Mouse (Mus musculus): Measurements from ENCODE around the gene Trim37.
A peak's percentile ranks its signal among the peaks of the same experiment; 100 is the strongest.

Gene Trim37

DNA sequence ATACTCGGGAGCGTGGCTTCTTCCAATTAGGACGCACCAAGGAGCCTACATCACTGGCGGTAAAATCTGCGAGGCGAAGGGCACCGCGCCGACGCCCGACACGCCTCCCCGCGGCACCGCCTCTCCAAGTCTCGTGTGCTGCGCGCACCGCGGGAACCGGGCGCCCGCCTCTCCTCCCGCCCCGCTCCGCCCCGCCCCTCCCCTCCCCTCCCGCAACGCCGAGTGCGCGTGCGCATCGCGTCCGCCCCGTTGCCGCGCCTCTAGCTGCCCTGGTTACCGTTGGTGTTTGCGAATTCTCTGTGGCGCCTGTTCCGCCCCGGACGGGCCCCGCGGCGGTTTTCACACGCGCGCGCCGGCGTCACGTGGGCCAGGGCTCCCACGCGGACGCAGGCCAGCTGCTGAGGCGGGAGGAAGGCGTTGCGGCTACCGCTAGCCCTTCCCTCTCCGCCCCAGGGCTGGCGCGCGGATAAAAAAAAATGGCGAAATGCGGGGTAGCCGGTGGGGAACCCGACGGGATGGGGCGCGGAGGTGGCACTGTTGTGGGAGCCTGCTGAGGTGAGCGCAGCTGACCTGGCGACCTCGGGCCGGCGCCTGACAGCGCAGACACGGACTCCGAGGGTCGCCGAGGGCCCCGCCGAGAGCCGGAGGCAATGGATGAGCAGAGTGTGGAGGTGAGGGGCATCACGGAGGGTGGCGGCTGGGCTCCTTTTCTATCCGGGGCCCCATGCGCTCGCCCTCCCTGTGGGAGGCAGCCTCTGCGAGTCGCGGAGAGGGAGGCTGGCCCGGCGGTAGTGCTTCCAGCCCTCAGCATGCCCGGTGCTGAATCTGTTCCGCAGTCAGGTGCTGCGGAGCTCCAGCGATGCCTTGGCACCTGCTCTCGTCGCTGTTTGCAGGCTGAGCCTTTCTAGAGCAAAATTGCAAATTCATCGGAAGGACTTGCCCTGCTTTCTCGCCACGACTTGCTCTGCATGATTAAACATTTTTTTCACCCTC, at the start of gene Trim37:
Gene Trim37, plus strand, starts transcription at position 254 of the 993 bp plus-strand sequence.
- peak; percentile 85 for DNase-seq

DNA sequence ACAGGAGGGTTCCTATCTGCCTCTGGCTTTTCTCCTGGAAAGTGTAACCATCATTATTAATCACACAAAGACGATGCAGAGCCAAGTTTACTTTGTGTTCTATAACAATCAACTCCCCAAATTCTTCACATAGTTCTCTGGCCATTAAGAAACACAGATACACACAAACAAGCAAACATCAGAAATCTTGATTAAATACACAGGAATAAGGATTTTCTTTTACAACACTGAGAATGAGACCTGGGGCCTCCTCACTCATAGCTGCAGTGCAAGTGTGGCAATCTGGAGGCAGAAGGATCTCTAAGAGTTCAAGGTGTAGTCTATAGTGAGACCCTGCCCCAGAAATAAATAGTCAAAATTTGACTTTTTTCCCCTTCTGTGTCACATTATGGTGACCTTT, 43.2 kb upstream of the Trim37 start:
- DNase-seq: no peak

DNA sequence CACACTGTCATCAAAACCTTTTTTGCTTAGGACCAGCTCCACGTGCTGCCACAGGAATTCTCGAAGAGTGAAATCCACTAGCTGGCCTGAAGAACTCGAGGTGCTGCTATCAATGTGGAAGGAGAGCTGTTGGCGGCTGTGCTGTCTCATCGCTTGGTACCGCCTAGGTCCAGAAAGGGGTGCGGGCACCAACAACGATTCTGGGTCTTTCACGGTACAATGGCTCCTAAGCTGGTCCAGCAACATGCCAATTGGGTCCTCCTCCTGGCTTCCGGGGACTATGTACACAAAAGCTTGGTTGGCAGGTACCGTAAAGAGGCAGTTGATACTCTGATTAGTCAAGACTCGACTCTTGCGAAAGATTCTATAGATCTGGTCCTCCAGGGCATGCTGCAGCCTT, 41.4 kb upstream of the Trim37 start:
- DNase-seq: no peak

DNA sequence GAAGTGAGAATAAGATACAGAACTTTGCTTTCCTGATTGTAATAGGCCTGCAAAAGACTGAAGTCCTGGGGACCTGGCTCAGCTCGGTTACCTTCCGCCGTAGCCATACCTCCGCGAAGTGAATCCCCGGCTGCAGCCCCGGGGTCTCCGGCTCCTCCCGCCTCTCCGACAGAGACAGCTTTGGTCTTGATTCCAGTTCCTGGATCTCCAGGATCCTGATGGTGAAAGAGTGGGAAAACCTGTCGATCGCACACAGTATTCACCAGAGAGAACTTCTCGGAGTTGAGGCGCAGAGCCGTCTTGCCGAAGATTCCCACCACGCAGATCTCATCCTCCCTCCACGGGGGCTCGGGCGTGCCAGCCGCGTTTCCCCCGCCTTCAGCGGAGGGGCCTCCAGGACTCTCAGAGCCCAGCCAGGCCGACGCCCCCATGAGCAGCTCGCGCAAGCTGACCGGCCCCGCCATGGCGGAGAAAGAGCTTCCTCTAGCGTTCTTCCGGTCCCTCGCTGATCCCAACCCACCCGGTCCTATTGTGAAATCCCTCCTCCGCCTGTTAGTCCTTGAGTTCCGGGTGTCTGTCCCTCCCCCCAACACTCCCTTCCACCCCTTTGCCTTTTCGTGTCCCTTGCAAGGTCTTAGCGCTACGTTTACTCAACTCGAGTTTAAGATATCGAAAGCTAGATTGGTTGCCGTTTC, 40.4 kb upstream of the Trim37 start, which contains the start of gene Smg8:
Gene Smg8, minus strand, starts transcription at position 485 of the 695 bp plus-strand sequence.
- DNase-seq: peak; percentile 85

DNA sequence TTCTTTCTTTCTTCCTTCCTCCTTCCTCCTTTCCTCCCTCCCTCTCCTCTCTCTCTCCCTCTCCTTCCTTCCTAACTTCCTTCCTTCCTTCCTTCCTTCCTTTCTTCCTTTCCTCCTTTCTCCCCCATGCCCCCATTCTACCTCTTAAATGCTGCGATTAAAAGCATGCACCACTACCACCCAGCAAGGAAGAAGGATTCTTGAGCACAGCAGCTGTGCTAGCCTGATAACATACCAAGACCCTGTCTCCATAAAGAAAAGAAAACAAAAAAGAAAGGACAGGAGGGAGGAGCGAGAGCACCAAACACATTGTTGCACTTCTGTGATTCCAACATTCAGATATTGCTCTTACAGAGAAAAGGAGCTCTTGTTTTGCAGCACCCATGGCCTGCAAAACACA, 39.7 kb upstream of the Trim37 start:
- no peak for DNase-seq

DNA sequence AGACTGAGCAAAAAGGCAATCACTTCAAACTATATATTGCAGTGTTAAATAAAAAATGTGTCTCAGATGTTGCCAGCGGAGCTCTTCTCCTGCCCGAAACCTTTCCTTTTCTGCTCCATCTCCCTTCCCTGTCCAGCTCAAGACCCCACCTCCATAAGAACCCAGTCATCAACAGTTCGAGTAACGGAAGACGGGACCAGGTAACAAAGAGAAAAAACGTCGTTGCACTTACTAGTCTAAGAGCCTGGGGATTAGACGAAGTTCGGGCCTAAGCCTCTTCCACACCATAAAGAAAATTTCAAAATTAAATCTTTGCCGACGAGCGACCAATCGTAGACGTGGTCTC, 18.5 kb upstream of the Trim37 start, which contains the start of gene Prr11:
Gene Prr11, minus strand, starts transcription at position 300 of the 346 bp plus-strand sequence.
- no peak for DNase-seq

DNA sequence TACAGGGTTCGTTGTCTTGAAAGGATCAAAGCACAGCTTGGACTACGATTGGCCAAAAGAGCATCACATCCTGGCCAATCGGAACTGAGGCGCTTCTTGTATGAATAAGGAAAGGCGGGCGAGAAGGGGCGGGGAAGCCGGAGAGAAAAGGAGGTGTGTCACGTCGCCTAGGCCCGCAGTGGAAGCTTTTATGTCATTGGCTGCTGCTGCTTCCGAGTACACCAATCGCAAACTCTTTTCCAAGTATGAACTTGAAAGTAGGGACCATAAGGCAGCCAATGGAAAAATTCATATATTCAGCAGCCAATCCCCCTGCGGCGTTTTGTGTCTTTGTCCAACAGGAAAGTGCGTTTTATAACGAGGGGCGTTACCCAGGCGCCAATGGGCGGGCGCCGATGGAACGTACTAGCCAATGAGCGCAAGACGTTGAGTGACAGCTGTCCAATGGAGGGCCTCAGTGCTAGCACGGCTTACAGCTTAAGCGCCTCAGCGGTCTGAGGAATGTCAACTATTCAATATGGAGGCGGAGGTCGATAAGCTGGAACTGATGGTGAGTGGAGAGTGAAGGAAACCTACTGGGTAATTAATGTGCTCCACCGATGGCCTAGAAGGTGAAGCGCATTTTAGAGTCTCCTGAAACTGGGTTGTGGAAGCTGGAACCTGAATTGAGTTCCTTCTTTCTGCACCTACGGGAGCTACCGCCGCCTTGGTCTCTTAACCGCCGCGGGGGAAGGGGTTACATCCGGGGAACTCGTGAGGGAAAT, 17.9 kb upstream of the Trim37 start, which contains the start of gene Ska2:
Gene Ska2, plus strand, starts transcription at position 480 of the 764 bp plus-strand sequence.
- peak; percentile 96 for DNase-seq

DNA sequence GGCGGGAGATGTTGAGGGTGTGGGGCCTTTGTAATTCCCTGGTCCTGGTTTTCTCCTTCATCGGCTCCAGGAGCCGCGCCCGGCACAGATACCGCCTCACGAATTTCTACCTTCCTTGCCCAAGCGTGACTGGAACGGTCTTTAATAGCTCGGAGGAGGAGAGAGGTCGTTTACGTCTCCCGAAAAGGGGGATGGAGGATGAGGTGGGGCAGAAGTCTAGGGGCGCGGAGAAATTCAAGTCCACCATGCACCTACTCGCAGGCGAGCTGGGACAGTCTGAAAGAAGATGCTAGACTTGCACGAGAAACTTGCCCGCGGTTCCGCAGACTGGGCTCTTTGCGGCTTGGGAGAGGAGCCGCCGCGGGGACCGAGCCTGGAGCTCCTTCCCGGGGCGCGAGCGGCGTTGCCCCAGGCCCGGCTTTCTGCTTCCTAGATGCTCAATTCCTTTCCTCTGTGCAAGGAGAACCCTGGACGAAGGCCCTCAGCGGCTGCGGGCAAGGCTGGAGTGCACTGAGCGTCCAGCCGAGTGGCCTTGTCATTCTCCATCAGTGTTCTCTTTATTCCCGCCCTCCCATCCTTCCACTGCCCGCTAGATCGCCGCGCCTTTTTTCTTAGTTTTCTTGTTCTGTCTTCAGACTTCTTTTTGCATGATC, 17.2 kb upstream of the Trim37 start:
- DNase-seq: peak; percentile 44

DNA sequence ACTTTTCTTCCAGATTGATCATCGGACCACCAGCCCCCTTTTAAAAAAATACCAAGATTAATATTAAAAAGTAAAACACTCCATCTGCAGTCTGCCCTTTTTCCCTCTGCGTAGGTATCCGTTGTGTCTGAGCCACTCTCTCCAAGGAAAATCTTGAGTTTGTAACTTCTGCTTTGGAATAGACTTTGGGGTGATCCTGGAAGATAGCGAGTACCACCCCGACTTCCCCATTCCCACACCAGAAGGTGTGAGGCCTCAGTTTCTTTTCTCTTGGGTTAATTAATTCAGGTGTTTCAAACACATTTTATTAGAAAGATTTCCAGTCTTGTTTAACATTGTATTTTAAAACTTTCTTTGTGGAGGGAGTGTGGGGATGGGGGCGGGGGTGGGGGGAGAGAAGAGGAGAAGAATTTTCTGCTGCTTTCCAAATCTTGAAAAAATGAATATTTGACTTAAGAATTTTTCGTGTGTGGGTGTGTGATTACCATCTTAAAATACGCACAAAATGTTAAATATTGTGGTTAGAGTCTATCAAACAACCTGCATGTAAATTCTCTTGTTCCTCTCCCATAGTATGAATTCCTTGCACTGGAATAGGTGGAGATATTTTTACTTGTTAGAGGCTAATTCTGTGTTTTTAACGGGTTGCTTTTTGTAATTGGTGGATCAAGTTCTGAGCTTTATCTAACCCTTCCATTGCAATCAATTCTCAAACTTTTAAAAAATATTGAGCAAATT, 16.5 kb upstream of the Trim37 start:
- no peak for DNase-seq

DNA sequence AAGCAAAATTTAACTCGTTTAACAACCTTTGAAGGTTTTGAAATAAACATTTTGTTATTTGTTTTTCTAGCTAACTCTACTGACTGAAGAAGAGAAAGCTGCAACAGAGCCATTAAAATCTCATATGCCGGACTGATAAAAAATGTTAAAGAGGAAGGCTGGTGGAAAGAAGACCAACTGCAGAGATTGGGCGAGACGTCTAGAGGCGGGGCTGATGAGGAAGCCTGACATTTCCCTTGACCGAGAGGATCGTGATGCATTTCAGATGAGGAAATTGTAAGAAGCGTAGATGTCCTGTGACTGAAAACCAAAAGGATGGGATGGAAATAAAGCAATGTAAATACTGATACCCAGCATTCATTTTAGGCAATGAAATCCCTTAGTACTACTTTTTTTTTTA, 5.0 kb upstream of the Trim37 start:
- DNase-seq: no peak

DNA sequence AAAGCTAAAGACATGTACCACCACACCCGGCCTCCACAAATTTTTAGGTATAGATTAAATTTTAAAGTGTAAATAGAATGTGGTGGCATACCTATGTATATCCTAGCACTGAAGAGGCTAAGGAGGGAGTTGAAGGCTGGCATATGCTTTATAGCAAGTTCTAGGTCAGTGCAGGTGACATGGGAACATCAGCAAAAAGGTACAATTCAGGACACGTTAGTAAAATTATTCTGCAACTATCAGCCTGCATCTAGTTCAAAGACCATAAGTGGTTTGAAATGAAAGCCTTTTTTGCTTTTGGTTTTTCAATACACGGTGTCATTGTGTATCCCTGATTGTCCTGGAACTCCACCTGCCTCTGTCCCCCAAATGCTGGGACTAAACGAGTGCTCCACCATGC, 1.3 kb upstream of the Trim37 start:
- DNase-seq: no peak

DNA sequence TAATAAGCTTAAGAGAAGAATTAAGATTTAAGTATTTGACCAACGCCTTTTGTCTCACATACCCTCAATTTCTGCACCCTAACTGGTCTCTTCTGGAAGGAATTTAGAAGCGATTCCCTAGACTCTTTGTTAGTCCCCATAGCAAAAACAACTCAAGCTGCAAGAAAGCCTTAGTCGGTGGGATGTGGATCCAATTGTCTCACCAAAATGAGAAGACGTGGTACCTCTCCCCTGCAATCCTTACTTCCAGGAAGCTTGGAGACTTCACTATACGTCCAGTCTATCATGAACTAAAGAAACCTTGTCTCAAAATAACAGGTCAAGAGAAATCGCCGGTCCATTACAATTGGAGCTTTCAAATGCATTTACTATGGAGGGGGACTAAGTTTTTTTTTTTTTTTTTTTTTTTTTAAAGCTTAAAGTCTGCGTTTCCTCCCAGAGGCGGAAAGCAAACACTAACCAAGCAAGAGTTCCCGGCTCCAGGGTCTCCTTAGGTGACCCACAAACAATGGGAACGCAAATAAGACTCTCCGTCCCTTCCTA, 525 bp upstream of the Trim37 start:
- no peak for DNase-seq

DNA sequence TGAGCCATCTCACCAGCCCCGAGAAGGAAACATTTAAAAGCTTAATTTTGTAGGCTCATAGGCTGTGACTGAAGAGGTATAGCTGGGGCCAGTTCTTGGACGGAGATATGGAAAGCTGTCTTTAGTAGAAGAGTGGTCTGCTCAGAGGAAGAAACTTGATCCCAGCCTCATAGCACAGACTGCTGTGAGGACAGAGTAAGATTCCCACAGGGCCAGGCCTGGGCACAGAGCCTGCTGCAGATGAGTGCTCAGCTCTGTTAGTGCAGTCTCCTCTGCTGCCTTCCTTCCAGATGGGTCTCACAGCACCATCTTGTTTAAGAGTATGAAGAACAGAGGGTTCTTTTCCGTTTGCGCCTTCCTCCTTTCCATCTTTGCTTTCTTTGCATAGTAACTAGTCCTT, 9.4 kb downstream of the Trim37 start:
- DNase-seq: no peak

DNA sequence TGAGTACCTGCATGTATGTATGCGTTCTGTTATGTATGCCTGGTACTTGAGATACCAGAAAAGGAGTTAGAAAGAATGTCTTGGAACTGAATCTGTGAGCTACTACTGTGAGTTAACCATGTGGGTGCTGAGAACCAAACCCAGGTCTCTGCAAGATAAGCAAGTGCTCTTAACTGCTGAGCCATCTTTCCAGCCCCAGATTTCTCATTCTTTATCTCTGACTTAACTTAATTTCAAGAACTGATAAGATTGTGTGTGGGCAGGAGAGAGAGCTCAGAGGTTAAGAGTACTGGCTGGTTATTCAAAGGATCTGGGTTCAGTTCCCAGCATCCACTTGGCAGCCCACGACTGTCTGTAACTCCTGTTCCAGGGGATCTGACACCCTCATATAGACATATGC, 31.1 kb downstream of the Trim37 start:
- DNase-seq: no peak

DNA sequence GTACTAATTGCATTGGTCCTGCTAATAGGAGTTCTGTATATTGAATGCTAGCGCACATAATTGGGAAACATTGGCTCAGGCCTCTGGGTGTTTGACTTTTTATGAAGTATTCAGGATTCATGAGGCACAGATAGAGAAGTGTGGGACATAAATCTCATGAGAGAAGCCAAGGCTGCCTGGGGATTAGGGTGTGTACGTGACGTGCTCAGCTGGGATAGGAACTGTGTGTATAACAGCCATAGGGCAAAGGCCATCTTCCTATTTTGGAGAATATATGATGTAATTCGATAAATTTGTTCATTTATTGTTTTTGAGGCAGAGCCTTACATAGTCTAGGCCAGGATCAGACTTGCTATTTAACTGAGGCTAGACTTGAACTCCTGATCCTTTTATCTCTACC, 35.8 kb downstream of the Trim37 start:
- no peak for DNase-seq

DNA sequence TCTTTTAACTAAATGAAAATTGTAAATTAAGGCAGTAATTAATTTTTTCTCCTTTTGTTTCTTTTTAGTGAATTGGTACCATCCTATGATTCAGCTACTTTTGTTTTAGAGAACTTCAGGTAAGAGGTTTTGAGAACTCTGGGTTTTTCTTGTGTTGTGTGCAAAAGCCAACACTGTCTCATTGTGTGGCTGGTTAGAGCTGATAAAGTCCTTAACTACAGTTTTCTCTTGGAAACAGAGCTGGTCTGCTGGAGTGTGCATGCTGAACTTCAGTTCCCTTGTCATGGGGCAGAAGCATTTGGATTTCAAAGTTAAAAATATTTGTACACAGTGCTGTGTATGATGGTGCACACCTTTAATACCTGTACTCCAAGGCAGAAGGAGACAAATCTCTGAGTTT, 36.9 kb downstream of the Trim37 start:
- no peak for DNase-seq

DNA sequence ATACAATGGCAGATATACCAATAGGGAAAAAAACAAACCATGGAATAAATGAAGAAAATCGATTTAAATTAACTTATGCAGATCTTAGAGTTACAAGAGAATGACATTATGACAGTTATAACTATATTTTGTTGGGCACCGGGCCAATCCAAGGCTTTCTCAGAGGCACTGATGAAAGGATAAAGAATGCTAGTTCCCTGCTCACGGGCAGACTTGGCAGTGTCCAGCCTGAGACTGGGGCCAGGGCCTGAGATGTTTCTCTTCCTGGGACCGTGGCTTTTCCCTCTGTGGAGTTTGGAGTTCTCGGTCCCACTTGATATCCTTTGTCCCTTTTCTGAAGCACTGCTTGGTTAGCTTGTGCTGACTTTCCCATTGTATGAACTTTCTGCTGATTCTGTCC, 46.7 kb downstream of the Trim37 start:
- DNase-seq: no peak

DNA sequence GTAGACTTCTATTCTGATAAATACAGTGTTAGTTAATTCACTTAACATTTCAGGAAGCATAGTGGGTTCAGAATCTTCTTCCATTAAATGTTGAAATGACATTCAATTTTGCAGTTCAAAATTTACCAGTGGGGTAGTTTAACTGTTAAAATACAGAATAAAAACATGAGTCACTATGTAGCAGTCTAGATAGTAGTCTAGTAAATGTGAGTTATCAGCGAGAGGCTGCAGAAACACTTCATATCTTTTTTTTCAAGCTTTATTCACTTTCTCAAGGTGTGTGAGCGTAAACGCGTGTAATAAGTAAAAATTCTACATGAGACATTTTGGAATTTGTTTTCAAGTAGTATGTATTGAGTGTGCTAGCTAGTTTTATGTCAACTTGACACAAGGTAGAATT, 48.2 kb downstream of the Trim37 start:
- no peak for DNase-seq

DNA sequence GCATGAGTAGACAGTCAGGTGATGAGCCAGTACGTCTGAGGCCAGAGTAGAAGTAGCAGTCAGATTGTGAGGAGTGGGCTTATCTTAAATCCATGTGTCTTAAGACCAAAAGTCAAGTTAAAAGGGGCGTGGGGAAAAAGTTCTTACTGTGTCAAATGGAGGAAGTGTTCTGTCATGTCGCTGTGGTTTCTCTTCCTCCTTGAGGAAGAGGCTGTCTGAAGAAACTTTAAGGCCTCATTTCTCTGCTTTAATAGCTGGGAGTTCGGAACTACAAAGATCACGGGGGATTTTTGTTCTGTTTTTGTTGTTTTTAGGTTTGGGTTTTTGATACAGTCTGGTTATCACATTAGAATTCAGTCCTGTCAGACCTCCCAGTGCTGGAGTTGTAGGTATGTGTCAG, 85.4 kb downstream of the Trim37 start:
- DNase-seq: no peak

DNA sequence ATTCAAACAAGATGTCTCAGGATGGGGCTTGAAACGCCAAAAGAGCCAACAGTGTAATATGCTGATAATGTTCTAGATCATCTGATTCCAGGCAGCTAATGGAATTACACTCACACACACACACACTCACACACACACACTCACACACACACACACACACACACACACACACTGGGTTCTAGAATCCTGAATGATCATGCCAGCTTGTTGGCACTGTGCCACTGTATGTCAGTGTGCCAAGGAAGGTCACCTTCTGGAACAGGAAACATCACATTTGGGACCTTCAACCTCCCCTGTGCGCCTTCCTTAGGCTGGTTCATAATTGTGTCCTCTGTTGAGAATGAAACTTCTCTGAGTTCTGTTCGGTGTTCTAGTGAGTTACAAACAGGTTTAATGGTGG, 95.8 kb downstream of the Trim37 start:
- no peak for DNase-seq

DNA sequence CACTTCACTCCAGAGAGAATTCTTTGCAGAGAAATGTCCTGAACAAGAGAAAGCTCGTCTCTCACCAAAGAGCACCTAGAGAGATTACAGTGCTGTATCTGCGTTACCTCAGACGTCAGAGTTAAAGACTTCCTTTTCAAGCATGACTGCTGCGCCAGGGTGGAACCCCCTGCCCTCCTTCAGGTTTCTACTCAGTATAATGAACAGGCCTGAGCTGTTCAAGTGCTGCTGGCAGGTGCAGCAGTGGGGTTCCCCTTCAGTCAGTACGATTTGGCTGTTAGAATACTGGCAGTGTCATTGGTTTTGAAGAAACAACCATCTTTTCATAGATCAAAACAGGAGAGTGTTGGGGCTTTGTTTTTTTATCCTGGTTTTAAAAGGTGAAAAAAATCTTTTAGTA, 100.2 kb downstream of the Trim37 start:
- peak; percentile 44 for DNase-seq

DNA sequence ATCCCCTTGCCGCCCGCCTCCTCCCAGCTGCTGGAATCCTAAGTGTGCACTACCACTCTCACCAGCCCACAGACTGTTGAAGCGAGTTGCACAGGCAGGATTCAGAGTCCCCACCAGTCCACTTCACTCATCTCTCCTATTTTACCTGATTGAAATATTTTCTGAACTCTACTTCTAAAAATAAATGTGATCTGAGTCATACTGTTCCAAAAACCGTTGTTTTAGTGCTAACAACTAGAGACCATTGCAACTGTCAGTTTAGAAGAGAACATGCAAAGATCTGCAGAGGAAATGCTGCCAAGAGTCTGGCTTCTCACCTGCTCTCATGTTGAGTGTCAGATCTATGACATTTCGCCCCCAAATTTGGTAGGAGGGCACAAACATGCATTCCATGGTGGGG, 106.5 kb downstream of the Trim37 start:
- no peak for DNase-seq
